Mouse (Mus musculus): Measurements from ENCODE around the gene Gm19668.
"Not testable (repeated sequence)": the region's sequence is repeated elsewhere in the genome, so short reads cannot be mapped to it uniquely, and the experiment has no call there.

Gene Gm19668

DNA sequence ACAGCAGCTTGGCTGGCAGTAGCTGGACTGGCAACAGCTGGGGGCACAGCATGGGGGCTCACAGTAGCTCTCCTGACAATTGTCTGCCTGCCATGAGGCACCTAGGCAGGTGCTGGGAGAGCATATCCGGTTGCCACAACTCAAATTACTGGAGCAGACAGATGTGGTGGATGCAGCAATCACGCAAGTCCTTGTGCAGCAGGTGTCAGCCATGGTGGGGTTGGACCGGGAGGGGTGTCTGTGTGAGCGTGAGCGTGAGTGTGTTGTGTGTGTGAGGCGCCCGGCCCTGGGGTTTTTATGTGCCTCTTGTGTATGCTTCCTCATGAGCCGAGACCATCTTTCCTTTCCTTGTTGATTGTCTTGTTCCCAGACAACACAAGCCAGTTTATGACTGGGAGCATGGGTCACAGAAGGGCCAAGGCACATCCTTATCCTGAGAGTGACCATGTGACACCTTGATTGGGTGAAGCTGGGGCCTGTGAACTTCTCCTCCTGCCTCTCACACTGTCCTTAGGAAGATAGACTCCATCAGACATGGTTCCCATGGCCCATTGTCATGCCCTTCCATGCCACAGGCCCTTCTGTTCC lies at the start of gene Gm19668:
TSS of gene Gm19668 (minus strand) at position 213 of the 588 bp plus-strand sequence.
- DNase-seq: no peak

DNA sequence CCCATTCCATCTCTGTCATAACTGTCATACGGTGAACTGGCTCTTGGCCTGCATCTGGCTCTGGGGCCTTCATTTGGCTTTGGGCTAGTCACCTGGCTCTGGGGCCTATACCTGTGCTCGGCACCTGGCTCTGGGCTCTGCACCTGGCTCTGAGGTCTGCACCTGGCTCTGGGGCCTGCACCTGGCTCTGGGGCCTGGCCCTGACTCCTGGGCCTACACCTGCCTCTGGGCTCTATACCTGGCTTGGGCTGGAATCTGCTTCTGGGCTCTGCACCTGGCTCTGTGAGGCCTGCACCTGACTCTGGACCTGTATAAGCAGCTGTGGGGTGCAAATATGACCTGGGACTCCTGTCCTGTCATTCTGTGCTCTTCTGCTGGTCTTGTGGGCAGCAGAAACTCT lies 48.6 kb upstream of the Gm19668 start:
- no peak for DNase-seq

- peak; percentile 60 for DNase-seq
These were observed 48.0 kb upstream of the Gm19668 start for GRCm38 (mm10) chr10:77846961-77847360.

GRCm38 (mm10) chr10:77846503-77846902 lies 47.6 kb upstream of the Gm19668 start, which contains the start of gene Gm36176:
TSS of gene Gm36176 (plus strand) at chr10:77846803.
- no peak for DNase-seq

GRCm38 (mm10) chr10:77839006-77839405 lies 40.1 kb upstream of the Gm19668 start:
- no peak for DNase-seq

DNA sequence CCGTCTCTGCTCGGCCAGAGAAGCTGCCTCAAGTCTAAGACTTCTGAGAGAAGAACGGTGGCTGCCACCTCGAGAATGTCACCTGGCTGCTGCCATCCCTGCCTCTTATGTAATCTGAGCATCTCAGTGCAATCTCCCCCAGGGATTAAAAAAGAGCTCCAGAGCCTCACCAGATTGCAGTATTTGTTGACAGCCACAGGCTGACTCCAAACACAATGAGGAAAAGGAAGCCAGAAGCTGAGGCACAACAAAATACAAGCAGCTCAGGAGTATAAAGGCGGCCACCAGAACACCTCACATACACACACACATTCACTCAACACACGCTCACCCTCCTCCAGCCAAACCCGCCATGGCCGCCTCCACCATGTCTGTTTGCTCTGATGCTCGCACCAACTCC lies 36.7 kb upstream of the Gm19668 start, which contains the start of gene Krtap10-10:
TSS of gene Krtap10-10 (plus strand) at position 301 of the 400 bp plus-strand sequence.
- DNase-seq: no peak

GRCm38 (mm10) chr10:77826951-77827350 lies 28.0 kb upstream of the Gm19668 start, which contains the start of gene Krtap10-4:
TSS of gene Krtap10-4 (minus strand) at chr10:77827095.
- no peak for DNase-seq

DNA sequence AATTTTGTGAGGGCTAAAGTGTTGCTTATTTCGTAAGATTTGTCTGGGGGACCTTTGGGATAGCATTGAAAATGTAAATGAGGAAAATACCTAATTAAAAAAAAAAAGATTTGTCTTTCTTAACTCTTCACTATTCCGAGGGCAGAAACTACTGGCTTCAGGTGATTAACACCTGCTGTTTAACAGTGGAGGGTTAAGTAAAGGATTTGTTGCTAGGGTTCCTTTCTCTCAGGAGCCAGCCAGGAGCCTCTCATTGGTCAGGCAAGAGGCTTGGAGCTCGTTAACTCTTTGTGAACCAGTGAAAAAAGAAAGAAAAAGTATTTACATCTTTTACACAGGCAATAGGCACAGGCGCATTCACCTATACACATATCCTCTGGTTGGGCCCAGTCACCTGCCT lies 20.3 kb upstream of the Gm19668 start:
- DNase-seq: no peak

DNA sequence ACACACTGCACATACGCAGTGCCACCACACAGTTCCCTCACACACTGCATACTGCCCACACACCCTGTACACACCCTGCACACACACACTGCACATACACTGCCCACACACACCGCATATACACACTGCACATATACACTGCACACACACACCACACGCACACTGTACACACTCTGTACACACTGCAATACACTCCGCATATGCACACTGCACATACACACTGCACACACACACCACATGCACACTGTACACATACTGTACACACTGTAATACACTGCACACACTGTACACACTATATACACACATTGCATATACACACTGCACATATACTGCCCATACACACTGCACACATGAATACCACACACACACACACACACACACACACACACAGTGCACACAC lies 19.6 kb upstream of the Gm19668 start:
- DNase-seq: no peak

DNA sequence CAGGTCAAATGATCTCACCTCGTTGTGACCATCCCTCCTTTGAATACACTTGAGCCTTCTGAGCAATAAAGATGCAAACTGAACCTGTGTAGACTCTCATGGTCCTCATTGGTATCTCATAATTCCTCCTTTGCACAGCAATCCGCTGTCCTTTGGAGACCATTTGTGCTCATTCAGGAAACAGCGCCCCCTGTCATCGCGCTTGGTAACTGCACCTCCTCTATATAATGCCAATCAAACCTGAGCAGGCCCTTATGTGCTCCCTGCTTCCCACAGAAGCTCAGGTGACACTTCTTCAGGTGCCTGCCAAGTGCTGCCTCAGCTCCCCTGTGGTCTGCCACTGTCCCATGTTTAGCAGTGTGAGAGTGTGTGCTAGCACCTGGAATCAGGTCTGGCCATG lies 16.6 kb upstream of the Gm19668 start:
- DNase-seq: no peak

DNA sequence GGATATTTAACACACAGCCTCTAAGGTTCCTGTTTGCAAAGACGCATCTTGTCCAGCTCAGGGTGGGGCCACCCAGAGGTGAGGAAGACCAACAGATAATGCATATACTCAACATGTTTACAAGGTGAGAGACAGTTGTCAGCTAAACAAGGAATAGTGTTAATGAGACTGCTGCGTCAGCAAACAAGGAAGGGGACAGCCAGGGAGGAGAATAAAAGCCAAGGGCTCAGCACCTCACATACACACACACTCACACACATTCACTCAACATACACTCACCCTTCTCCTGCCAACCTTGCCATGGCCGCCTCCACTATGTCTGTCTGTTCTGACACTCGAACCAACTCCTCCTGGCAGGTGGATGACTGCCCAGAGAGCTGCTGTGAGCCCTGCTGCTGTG lies 15.4 kb upstream of the Gm19668 start, which contains the start of gene Gm2696:
TSS of gene Gm2696 (plus strand) at position 301 of the 400 bp plus-strand sequence.
- no peak for DNase-seq

- no peak for DNase-seq
These were observed 12.8 kb upstream of the Gm19668 start, which contains the start of gene Gm9507 for GRCm38 (mm10) chr10:77811743-77812142. TSS of gene Gm9507 (minus strand) at chr10:77811843.

- DNase-seq: no peak
These were observed 5.2 kb upstream of the Gm19668 start for GRCm38 (mm10) chr10:77804095-77804494.

GRCm38 (mm10) chr10:77798164-77798920 lies 591 bp downstream of the Gm19668 start:
- peak; percentile 48 for DNase-seq

DNA sequence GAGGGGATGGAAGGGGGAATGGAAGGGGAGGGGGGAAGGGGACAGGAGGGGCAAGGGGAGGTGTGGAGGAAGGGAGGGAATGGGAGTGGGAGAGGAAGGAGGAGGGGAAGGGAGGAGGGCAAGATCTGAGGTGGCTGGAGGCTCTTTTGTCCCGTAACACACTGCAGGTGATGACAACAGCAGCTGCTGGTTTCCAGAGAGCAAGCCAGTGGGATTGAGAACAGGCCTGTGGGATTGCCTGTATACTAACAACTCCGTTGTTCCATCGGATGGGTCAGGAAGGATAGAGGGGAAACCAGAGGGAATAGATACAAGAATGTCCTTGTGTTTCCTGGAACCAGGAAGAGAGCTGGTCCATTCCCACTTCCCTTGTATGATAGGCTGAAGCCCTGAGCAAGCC lies 1.3 kb downstream of the Gm19668 start:
- no peak for DNase-seq

DNA sequence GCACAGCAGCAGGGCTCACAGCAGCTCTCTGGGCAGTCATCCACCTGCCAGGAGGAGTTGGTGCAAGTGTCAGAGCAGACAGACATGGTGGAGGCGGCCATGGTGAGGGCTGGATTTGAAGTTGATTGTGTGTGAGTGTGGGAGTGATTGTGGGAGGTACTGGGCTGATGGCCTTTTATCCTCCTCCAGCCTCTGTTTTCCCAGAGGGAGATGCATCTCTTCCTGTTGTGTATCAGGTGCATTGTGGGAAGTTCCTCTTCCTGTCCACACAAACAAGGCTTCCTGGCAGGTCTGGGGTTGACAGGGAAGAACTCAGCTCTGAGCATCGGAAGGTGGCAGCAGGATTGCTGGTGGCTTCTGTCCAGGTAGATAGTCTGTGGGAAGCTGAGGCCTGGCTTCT lies 4.0 kb downstream of the Gm19668 start, which contains the start of gene Gm9639:
TSS of gene Gm9639 (minus strand) at position 101 of the 400 bp plus-strand sequence.
- no peak for DNase-seq

DNA sequence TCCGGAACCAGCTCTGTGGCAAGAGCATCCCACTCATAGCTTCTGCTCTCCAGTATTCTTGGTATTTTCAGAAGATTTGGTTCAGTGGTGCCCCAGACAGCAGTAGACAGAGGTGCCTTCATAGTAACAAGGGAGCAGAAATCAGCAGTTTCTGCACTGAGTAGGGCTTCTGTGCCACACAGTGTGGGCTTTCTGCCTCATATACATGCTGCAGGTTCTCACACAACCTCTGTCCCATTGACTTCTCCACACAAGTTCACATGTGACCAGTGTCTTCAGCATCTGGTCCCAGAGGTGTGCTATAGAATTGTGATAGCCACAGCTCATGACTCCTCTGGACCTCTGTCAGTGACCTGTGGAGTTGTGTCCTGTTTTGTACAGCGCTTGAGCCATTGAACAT lies 10.3 kb downstream of the Gm19668 start:
- no peak for DNase-seq

DNA sequence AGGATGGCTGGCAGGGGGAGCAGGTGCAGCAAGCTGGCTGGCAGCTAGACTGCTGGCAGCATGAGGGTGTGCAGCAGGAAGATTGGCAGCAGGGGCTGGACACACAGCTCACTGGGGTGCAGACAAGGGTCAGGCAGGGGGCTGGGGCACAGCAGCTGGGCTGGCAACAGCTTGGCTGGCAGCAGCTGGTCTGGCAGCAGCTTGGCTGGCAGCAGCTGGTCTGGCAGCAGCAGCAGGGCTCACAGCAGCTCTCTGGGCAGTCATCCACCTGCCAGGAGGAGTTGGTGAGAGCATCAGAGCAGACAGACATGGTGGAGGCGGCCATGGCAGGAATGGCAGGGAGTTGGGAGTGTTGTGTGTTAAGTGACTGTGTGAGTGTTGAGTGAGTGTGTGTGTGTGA lies 11.1 kb downstream of the Gm19668 start, which contains the start of gene Gm7137:
TSS of gene Gm7137 (minus strand) at position 325 of the 400 bp plus-strand sequence.
- not testable (repeated sequence) for DNase-seq

DNA sequence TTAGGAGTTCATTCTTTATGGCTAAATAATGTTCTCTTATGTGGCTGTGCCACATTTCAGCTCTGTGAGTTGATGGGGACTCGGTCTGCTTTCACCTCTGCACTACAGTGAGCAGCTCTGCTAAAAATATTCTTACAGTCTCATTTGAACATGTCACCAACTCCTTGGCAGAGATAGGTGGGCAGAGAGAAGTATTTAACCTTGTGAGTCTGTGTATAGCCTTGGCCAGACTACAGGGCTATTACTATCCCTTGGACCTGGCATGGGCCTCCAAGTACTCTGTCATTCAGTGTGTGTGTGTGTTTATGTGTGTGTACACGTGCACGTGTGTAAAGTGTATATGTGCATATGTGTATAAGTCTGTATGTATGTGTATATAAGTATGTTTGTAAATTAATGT lies 15.5 kb downstream of the Gm19668 start:
- DNase-seq: not testable (repeated sequence)

DNA sequence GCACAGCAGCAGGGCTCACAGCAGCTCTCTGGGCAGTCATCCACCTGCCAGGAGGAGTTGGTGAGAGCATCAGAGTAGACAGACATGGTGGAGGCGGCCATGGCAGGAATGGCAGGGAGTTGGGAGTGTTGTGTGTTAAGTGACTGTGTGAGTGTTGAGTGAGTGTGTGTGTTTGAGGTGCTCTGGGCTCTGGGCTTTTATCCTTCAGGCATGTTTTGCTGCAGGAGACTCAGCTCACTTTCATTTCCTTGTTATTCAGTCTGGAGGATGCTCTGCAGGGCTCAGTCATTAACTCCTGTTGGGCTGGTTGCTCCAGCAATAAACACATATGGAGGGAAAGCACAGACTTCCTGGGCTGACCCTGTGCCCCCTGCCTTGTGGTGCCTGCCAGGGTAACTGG lies 16.5 kb downstream of the Gm19668 start, which contains the start of gene Gm3250:
TSS of gene Gm3250 (minus strand) at position 101 of the 400 bp plus-strand sequence.
- not testable (repeated sequence) for DNase-seq

- DNase-seq: not testable (repeated sequence)
These were observed 22.1 kb downstream of the Gm19668 start, which contains the start of gene Gm7138 for GRCm38 (mm10) chr10:77776844-77777243. TSS of gene Gm7138 (minus strand) at chr10:77776944.

GRCm38 (mm10) chr10:77772142-77772541 lies 26.8 kb downstream of the Gm19668 start:
- DNase-seq: not testable (repeated sequence)

DNA sequence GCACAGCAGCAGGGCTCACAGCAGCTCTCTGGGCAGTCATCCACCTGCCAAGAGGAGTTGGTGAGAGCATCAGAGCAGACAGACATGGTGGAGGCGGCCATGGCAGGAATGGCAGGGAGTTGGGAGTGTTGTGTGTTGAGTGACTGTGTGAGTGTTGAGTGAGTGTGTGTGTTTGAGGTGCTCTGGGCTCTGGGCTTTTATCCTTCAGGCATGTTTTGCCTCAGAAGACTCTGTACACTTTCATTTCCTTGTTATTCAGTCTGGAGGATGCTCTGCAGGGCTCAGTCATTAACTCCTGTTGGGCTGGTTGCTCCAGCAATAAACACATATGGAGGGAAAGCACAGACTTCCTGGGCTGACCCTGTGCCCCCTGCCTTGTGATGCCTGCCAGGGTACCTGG lies 27.7 kb downstream of the Gm19668 start, which contains the start of gene Gm3238:
TSS of gene Gm3238 (minus strand) at position 101 of the 400 bp plus-strand sequence.
- DNase-seq: not testable (repeated sequence)
